Mouse (Mus musculus) olfactory bulb, adult 2 months (tissue): Measurements from ENCODE around the gene Lpin3. TPM values are rescaled to one million over a fixed set of nuclear protein-coding genes. Genes with fewer than 3 reads are reported as not detected.

Experiments
- H3K27ac ChIP-seq: fragments of 200-500 bp; 2 replicates; pipeline ENCODE4 v1.5.1; 2012; ENCODE audit warnings: low read depth, low read length; ENCODE audit not compliant: insufficient read depth
- H3K4me1 ChIP-seq: fragments of 200-500 bp; 2 replicates; pipeline ENCODE4 v1.6.1; 2012; ENCODE audit warnings: low read length; ENCODE audit not compliant: control insufficient read depth, insufficient read depth
- H3K4me3 ChIP-seq: fragments of 200-500 bp; 2 replicates; pipeline ENCODE4 v1.5.1; 2012; ENCODE audit warnings: mild to moderate bottlenecking, low read depth, low read length, moderate library complexity; ENCODE audit not compliant: insufficient read depth
- CTCF ChIP-seq: fragments of 200-500 bp; IDR thresholded peaks from 2 replicates; pipeline ENCODE4 v1.5.1; 2012; ENCODE audit warnings: low read depth, mild to moderate bottlenecking, low read length, moderate library complexity; ENCODE audit not compliant: insufficient read depth
- POLR2A ChIP-seq: fragments of 200-500 bp; IDR thresholded peaks from 2 replicates; pipeline ENCODE4 v1.6.1; 2012; ENCODE audit warnings: mild to moderate bottlenecking, low read depth, low read length, moderate library complexity; ENCODE audit not compliant: insufficient read depth
- WGBS: fragments of 180-500 bp; shearing (Covaris S2); methylation state at CpG from one replicate; pipeline ENCODE4 v1.1.7; 2018; 5-methylcytosine and 5-hydroxymethylcytosine counted together
- polyA plus RNA-seq: library from polyadenylated mRNA; stranded (reverse); fragments of >200 nt; gene quantifications from 2 replicates; pipeline ENCODE4 v1.2.4, GENCODE M21; 2012; ENCODE audit warnings: low replicate concordance; ENCODE audit not compliant: missing spikeins, insufficient read depth, insufficient read length

The Lpin3 gene
- polyA plus RNA-seq, 1 experiment, result not detected

DNA sequence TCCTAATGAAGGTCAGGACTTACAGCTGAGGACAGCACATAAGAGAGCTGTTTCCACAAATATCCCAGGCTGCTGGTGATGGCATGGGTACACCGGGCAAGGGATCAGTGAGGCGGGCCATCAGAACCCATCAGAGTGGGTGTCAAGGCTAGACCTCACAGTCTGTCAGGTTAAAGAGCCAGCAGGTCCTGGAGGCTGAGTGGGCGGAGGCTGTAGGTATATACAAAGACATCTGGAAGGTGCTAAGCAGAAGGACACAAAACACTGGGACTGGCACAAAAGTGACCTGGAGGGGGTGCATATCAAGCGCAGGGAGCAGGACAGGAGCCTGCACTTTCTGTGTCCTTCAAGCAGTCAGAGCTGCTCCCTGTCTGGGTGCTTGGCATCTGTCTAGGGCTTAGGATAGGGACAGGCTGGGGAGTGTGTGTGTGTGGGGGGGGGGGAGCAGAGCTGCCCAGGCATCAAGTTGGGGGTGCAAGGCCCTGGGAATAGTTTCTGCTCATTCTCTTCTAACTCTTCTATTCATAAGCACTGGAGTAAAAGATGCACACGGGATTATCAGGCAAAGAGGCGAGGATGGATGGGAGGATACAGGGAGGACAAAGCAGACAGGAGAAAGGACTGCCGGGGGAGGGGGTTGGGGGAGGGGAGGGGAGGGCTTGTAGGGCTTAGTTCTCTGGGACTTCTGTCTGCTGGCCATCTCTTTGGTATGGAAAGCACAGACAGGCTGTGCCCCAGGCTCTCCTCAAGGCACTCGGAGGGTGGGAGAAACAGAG lies 37.9 kb downstream of the Lpin3 start:
- WGBS, result 75% methylated on average over 8 of the region's 8 CpGs
- H3K4me1 ChIP-seq, result peaks cover 13% of the 10 kb centered on the region
- H3K27ac ChIP-seq, result no peak overlapping the region
- TF ChIP-seq CTCF (no peak), POLR2A (no peak)
- H3K4me3 ChIP-seq, result no peak overlapping the region

DNA sequence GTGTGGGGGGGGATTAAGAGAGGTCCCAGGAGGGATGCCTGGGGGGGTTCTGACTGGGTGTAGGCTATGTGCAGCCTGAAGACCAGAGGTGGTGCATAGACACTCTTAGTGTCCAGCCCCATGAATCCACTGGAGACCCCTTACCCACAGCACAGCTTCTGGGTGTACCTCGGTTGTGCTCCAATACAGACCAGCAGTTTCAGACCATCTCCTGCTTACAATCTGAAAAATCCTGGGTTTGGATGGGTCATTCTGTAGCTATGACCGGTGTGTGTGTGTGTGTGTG lies 38.4 kb downstream of the Lpin3 start:
- H3K27ac ChIP-seq, result no peak overlapping the region
- TF ChIP-seq POLR2A (no peak), CTCF (no peak)
- peaks cover 13% of the 10 kb centered on the region for H3K4me1 ChIP-seq
- WGBS, result 86% methylated on average over 2 of the region's 2 CpGs
- H3K4me3 ChIP-seq, result no peak overlapping the region

DNA sequence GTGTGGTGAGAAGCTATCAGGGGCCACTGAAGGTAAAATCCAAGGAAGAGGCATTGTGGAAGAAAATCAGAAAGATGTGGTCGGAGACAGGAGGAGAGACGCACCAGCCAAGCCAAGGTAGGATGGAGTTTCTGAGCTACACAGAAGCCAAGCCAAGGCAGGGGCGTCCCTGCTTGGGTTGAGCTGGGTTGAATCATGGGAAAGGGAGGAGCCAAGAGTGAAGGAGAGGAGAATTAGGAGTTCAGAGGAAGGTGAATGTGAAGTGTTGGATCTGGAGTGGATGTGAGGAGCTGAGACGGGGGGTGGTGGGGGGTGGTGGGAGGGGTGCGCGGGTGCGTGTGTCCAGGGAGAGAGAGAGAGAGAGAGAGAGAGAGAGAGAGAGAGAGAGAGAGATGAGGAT lies 40.8 kb downstream of the Lpin3 start:
- no peak overlapping the region for H3K4me3 ChIP-seq
- WGBS, result 89% methylated on average over 7 of the region's 7 CpGs
- TF ChIP-seq POLR2A (no peak), CTCF (no peak)
- H3K27ac ChIP-seq, result no peak overlapping the region
- peaks cover 5% of the 10 kb centered on the region; the same call in 1 of the 2 replicates for H3K4me1 ChIP-seq

DNA sequence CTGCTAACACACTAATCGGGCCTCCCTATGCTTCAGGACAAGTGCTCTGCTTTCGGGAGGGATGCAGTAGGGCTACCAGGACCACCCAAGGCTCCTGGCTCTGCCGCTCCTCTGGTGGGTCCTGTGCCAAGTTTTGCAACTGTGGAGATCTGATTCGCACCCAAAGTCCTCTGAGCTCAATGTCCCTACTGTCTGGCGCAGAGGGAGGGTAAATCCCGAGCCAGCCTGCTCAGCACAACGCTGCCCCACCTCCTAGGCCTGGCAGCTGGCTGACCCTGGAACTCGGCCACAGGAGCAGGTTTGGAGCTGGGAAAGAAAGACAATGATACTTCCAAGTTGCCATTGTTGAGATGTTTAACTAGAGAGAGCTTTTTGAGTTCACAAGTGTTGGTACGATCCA lies 44.7 kb downstream of the Lpin3 start:
- Histone ChIP-seq H3K4me1 (peaks cover 4% of the 10 kb centered on the region; the same call in 1 of the 2 replicates), H3K27ac (no peak overlapping the region), H3K4me3 (no peak overlapping the region)
- WGBS, result 53% methylated on average over 9 of the region's 9 CpGs
- TF ChIP-seq POLR2A, result no peak
- TF ChIP-seq CTCF, result no peak

DNA sequence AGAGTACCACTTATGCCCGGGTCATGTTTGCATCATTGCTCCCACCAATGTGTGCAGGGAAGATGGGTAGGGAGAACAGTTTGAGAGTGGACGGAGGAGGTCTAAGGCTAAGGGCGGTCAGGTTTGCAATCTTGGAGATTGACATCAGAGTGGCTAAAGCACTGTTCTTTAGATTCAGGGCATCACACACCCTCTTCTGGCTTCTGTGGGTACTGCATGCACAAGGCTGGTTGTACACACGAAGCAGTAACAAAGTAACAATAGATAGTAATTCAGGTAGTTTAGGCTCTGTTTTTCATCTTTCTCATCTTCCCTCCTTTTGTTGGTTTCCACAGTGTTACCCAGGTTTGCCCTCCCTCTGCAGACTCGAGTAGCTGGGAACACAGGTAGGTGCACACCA lies 50.9 kb downstream of the Lpin3 start:
- Histone ChIP-seq H3K4me3 (no peak overlapping the region), H3K27ac (no peak overlapping the region), H3K4me1 (no peaks in the 10 kb centered on the region; the same call in 1 of the 2 replicates)
- WGBS, result 96% methylated on average over 5 of the region's 5 CpGs
- TF ChIP-seq CTCF (no peak), POLR2A (no peak)

DNA sequence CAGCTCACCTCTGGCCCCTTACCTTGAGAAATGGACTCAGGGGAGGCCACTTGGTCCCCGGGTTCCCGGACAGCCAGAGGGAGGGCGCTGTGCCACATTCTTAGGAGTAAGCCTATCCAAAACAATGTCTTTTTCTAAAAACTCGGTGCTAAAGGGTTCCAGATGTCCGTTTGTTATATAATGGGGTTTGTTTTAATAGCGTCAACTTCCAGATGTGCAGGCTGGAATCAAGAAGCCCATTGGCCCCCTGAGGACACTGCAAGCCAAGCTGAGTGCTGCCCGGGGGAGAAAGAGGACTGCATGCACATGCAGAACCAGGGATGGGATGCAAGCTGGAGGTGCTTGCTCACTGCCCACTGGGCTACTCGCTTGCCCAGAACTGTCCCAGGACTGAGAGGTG lies 51.9 kb downstream of the Lpin3 start:
- Histone ChIP-seq H3K4me3 (no peak overlapping the region), H3K4me1 (no peaks in the 10 kb centered on the region; the same call in 1 of the 2 replicates), H3K27ac (no peak overlapping the region)
- TF ChIP-seq POLR2A (no peak), CTCF (no peak)
- WGBS, result 79% methylated on average over 8 of the region's 8 CpGs

DNA sequence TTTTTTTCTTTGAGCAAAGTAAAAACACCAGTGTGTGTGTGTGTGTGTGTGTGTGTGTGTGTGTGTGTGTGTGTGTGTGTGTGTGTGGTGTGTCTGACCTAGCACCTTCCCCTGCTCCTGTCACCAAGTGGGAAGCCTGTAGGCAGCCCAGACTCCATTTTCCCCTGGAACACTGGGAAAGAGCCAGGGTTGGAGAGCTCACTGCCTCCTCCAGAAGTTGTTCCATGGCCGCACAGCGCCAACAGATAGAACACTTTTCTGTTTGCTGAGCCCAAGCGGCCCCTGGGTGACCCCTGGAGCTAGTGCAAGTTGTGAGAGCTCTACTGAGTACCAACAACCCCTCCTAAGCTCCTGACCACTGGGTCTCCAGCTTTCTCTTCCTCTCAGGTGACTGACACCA lies 52.5 kb downstream of the Lpin3 start:
- no peak overlapping the region for H3K27ac ChIP-seq
- no peak for TF ChIP-seq CTCF
- no peak for TF ChIP-seq POLR2A
- 79% methylated on average over 3 of the region's 3 CpGs for WGBS

DNA sequence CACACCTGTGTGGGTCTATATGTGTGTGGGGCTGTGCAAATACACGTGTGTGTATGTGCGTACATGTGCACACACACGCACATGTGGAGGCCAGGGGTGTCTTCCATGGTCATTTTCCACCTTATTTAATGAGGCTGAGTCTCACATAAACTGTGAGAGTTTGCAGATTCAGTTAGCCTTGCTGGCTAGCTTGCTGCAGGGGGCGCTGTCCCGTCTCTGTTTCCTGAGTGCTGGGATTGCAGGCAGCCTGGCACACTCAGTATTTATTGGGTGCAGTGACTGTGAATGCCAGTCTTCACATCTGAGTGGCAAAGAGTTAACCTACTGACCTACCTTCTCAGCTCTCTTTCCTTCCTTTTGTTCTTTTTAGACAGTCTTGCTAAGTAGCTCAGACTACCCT lies 53.4 kb downstream of the Lpin3 start:
- TF ChIP-seq CTCF (no peak), POLR2A (no peak)
- Histone ChIP-seq H3K4me3 (no peak overlapping the region), H3K27ac (no peak overlapping the region), H3K4me1 (no peaks in the 10 kb centered on the region; the same call in 1 of the 2 replicates)
- 75% methylated on average over 5 of the region's 5 CpGs for WGBS

More for the DNA sequence above, 52.5 kb downstream of the Lpin3 start:
- Histone ChIP-seq H3K4me3 (no peak overlapping the region), H3K4me1 (no peaks in the 10 kb centered on the region; the same call in 1 of the 2 replicates)

DNA sequence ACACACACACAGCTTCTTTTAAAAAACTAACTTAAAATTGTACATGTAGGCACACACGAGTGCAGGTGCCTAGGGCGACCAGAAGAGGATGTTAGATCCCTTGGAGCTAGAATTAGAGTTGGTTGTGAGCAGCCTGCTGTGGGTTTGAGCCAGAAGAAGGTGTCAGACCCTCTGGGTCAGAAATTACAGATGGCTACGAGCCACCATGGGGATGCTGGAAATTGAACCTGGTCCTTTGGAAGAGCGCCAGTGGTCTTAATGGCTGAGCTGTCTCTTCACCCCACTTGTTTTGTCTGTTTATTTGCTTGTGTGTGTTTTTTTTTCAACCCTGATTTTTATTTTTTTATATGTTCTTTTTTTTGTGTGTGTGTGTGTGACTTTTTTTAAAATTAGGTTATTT lies 54.0 kb downstream of the Lpin3 start:
- 80% methylated on average over 4 of the region's 4 CpGs for WGBS

More for the DNA sequence above, 54.0 kb downstream of the Lpin3 start:
- Histone ChIP-seq H3K4me1 (no peaks in the 10 kb centered on the region; the same call in 1 of the 2 replicates), H3K4me3 (no peak overlapping the region), H3K27ac (no peak overlapping the region)
- TF ChIP-seq CTCF (no peak), POLR2A (no peak)
